8 mouse cellular contexts compared by ENCODE assay signal in genomic region chr6:29388606-29389080, GRCm38 (mm10). TPM values are rescaled to one million over a fixed set of nuclear protein-coding genes. Genes with fewer than 3 reads are reported as not detected.
DNase-seq lines count a peak whose midpoint lies in the region; ATAC-seq and TF ChIP-seq lines count a peak whose summit lies in the region.

No protein-coding gene starts in this region.

- H3K9me3 ChIP-seq in forebrain, embryonic 14.5 days (replicated peaks; ENCODE audit: control insufficient read depth, low read length): no peaks in the 10 kb centered on the region
- H3K9me3 ChIP-seq in heart, embryonic 15.5 days (replicated peaks): no peaks in the 10 kb centered on the region
- H3K9me3 ChIP-seq in kidney, postnatal 0 days (replicated peaks; ENCODE audit: low read length): no peaks in the 10 kb centered on the region
- H3K9me3 ChIP-seq in neural tube, embryonic 11.5 days (ENCODE audit: control insufficient read depth, low read length): no peaks in the 10 kb centered on the region

- DNase-seq in MEL-GATA-1-ER (ENCODE audit: extremely low read depth, low read depth): peak; percentile 87
- peak; percentile 82 for DNase-seq in cerebellum, adult 11 months
- DNase-seq in forebrain, embryonic 14.5 days (ENCODE audit: low spot score): peak; percentile 84
- peak; percentile 90 for DNase-seq in kidney, postnatal 0 days (ENCODE audit: low spot score)
- peak; percentile 85 for DNase-seq in liver, adult 2 months (ENCODE audit: extremely low read depth, low read depth, low spot score)
- peak; percentile 17 for DNase-seq in neural tube, embryonic 11.5 days (ENCODE audit: low spot score)
- DNase-seq in urinary bladder, postnatal 36 days (ENCODE audit: low spot score in 2 of 2): peak; percentile 80 to 92

- no peaks in the 10 kb centered on the region for H3K27me3 ChIP-seq in forebrain, embryonic 14.5 days (replicated peaks; ENCODE audit: control insufficient read depth, insufficient read depth, low read length)
- no peaks in the 10 kb centered on the region; the same call in 1 of the 2 replicates for H3K27me3 ChIP-seq in heart, embryonic 15.5 days
- no peaks in the 10 kb centered on the region for H3K27me3 ChIP-seq in kidney, postnatal 0 days (ENCODE audit: insufficient read depth, low read length)
- H3K27me3 ChIP-seq in liver, adult 2 months (ENCODE audit: control insufficient read depth, insufficient read depth, low read length): no peaks in the 10 kb centered on the region
- H3K27me3 ChIP-seq in neural tube, embryonic 11.5 days (ENCODE audit: control insufficient read depth, insufficient read depth, low read length): no peaks in the 10 kb centered on the region

- no peak overlapping the region for H3K4me3 ChIP-seq in forebrain, embryonic 14.5 days (ENCODE audit: low read depth, low read length)
- peak overlapping the region; percentile 44 for H3K4me3 ChIP-seq in heart, embryonic 15.5 days
- peak overlapping the region; percentile 27; the same call in 1 of the 2 replicates for H3K4me3 ChIP-seq in kidney, postnatal 0 days (replicated peaks; ENCODE audit: low read depth, low read length)
- H3K4me3 ChIP-seq in liver, adult 2 months (ENCODE audit: insufficient read depth, low read depth, low read length): no peak overlapping the region
- H3K4me3 ChIP-seq in neural tube, embryonic 11.5 days (ENCODE audit: low read depth, low read length): peak overlapping the region; percentile 21; the same call in 1 of the 2 replicates

- H3K4me1 ChIP-seq in forebrain, embryonic 14.5 days (ENCODE audit: control insufficient read depth, insufficient read depth, low read length): peaks cover 13% of the 10 kb centered on the region; the same call in 1 of the 2 replicates
- H3K4me1 ChIP-seq in heart, embryonic 15.5 days (replicated peaks): peaks cover 30% of the 10 kb centered on the region
- H3K4me1 ChIP-seq in kidney, postnatal 0 days (replicated peaks; ENCODE audit: insufficient read depth, low read length): 0 out of 2 replicates have a peak, but pooled peaks cover 5% of the 10 kb centered on the region
- H3K4me1 ChIP-seq in liver, adult 2 months (ENCODE audit: control insufficient read depth, insufficient read depth, low read length): peaks cover 3% of the 10 kb centered on the region
- H3K4me1 ChIP-seq in neural tube, embryonic 11.5 days (ENCODE audit: control insufficient read depth, insufficient read depth, low read length): peaks cover 3% of the 10 kb centered on the region; the same call in 1 of the 2 replicates

- no peak for TF ChIP-seq POLR2A in liver, adult 2 months (IDR thresholded peaks at IDR 0.05; ENCODE audit: extremely low read depth, insufficient read depth, low read length)

- H3K9ac ChIP-seq in forebrain, embryonic 14.5 days (ENCODE audit: low read length): no peak overlapping the region
- no peak overlapping the region for H3K9ac ChIP-seq in heart, embryonic 15.5 days
- H3K9ac ChIP-seq in kidney, postnatal 0 days (ENCODE audit: low read depth, low read length): no peak overlapping the region
- no peak overlapping the region for H3K9ac ChIP-seq in liver, adult 2 months (ENCODE audit: low read depth, low read length)
- H3K9ac ChIP-seq in neural tube, embryonic 11.5 days (ENCODE audit: low read length): no peak overlapping the region

- no peak for TF ChIP-seq CTCF in kidney, postnatal 0 days (IDR thresholded peaks at IDR 0.05; ENCODE audit: low read depth)
- TF ChIP-seq CTCF in liver, adult 2 months (IDR thresholded peaks at IDR 0.05; ENCODE audit: low read depth, low read length): no peak

- no peaks in the 10 kb centered on the region for H3K79me2 ChIP-seq in liver, adult 2 months (ENCODE audit: control insufficient read depth, insufficient read depth, low read length)

- peak overlapping the region; percentile 34; the same call in 1 of the 2 replicates for H3K4me2 ChIP-seq in forebrain, embryonic 14.5 days (ENCODE audit: low read length)
- H3K4me2 ChIP-seq in heart, embryonic 15.5 days: peak overlapping the region; percentile 59
- H3K4me2 ChIP-seq in kidney, postnatal 0 days (ENCODE audit: low read length): peak overlapping the region; percentile 38; the same call in 1 of the 2 replicates
- H3K4me2 ChIP-seq in neural tube, embryonic 11.5 days (ENCODE audit: low read depth): peak overlapping the region; percentile 32; the same call in 1 of the 2 replicates

- 17% methylated on average over 11 of the region's 11 CpGs for WGBS in forebrain, embryonic 14.5 days
- WGBS in heart, embryonic 15.5 days: 3% methylated on average over 11 of the region's 11 CpGs
- WGBS in kidney, postnatal 0 days: 7% methylated on average over 11 of the region's 11 CpGs
- 3% methylated on average over 11 of the region's 11 CpGs for WGBS in liver, adult 2 months
- WGBS in neural tube, embryonic 11.5 days: 10% methylated on average over 11 of the region's 11 CpGs

- peak; percentile 88 for ATAC-seq in forebrain, embryonic 14.5 days
- ATAC-seq in heart, embryonic 15.5 days (replicated peaks; ENCODE audit: insufficient number of reproducible peaks, insufficient read depth, low FRiP score, low read depth): peak; percentile 89
- ATAC-seq in kidney, postnatal 0 days (replicated peaks; ENCODE audit: low FRiP score, low read depth): peak; percentile 84
- no peak for ATAC-seq in neural tube, embryonic 11.5 days (ENCODE audit: insufficient read depth, low FRiP score, low TSS enrichment)

- H3K36me3 ChIP-seq in forebrain, embryonic 14.5 days (ENCODE audit: control insufficient read depth, insufficient read depth, low read length): no peaks in the 10 kb centered on the region
- no peaks in the 10 kb centered on the region for H3K36me3 ChIP-seq in heart, embryonic 15.5 days
- H3K36me3 ChIP-seq in kidney, postnatal 0 days (ENCODE audit: insufficient read depth, low read length): no peaks in the 10 kb centered on the region
- H3K36me3 ChIP-seq in liver, adult 2 months (ENCODE audit: control insufficient read depth, insufficient read depth, low read length): no peaks in the 10 kb centered on the region
- H3K36me3 ChIP-seq in neural tube, embryonic 11.5 days (ENCODE audit: control insufficient read depth, insufficient read depth, low read length): no peaks in the 10 kb centered on the region

- H3K27ac ChIP-seq in forebrain, embryonic 14.5 days (ENCODE audit: low read depth, low read length): no peak overlapping the region
- peak overlapping the region; percentile 76 for H3K27ac ChIP-seq in heart, embryonic 15.5 days
- H3K27ac ChIP-seq in kidney, postnatal 0 days: no peak overlapping the region
- H3K27ac ChIP-seq in liver, adult 2 months (replicated peaks; ENCODE audit: insufficient read depth, low read depth, low read length): no peak overlapping the region
- H3K27ac ChIP-seq in neural tube, embryonic 11.5 days (ENCODE audit: low read depth, low read length): no peak overlapping the region

RNA-seq across cellular contexts. Expression of gene Opn1sw, which starts 0.4 kb away (rescaled TPM):
- 0.17 and 0.33 TPM in 2 replicates for polyA plus RNA-seq in forebrain, embryonic 14.5 days (2014; fragmentation: Nextera tagmentation; extraction: Ambion mirVana)
- 0.55 and 0.70 TPM in 2 replicates for polyA plus RNA-seq in heart, embryonic 15.5 days (2015; fragmentation: Nextera tagmentation; extraction: Ambion mirVana)
- polyA plus RNA-seq in kidney, postnatal 0 days (2015; fragmentation: Nextera tagmentation; extraction: Ambion mirVana): 0.26 and 0.47 TPM in 2 replicates
- 0.09 and 0.20 TPM in 2 replicates for total RNA-seq in liver, adult 2 months (2014; rRNA removed)
- polyA plus RNA-seq in liver, adult 2 months (2012; rRNA removed): 0.15 and 1.1 TPM in 2 replicates
- polyA plus RNA-seq in neural tube, embryonic 11.5 days (2014; fragmentation: Nextera tagmentation; extraction: Ambion mirVana): 0.15 and 0.20 TPM in 2 replicates

RNA-seq across cellular contexts. Expression of gene Ccdc136, which starts 7.5 kb away (rescaled TPM):
- polyA plus RNA-seq in forebrain, embryonic 14.5 days (2014; fragmentation: Nextera tagmentation; extraction: Ambion mirVana): 40.2 and 42.2 TPM in 2 replicates
- 19.1 and 22.1 TPM in 2 replicates for polyA plus RNA-seq in heart, embryonic 15.5 days (2015; fragmentation: Nextera tagmentation; extraction: Ambion mirVana)
- 12.1 and 13.8 TPM in 2 replicates for polyA plus RNA-seq in kidney, postnatal 0 days (2015; fragmentation: Nextera tagmentation; extraction: Ambion mirVana)
- under 0.01 and 0.09 TPM in 2 replicates for total RNA-seq in liver, adult 2 months (2014; rRNA removed)
- polyA plus RNA-seq in liver, adult 2 months (2012; rRNA removed): 0.11 and 0.34 TPM in 2 replicates
- polyA plus RNA-seq in neural tube, embryonic 11.5 days (2014; fragmentation: Nextera tagmentation; extraction: Ambion mirVana): 36.8 and 40.1 TPM in 2 replicates

RNA-seq across cellular contexts. Expression of gene Calu, which starts 40.8 kb away (rescaled TPM):
- 196 and 210 TPM in 2 replicates for polyA plus RNA-seq in forebrain, embryonic 14.5 days (2014; fragmentation: Nextera tagmentation; extraction: Ambion mirVana)
- 354 and 404 TPM in 2 replicates for polyA plus RNA-seq in heart, embryonic 15.5 days (2015; fragmentation: Nextera tagmentation; extraction: Ambion mirVana)
- 271 and 306 TPM in 2 replicates for polyA plus RNA-seq in kidney, postnatal 0 days (2015; fragmentation: Nextera tagmentation; extraction: Ambion mirVana)
- total RNA-seq in liver, adult 2 months (2014; rRNA removed): 113 and 125 TPM in 2 replicates
- 21.9 and 27.1 TPM in 2 replicates for polyA plus RNA-seq in liver, adult 2 months (2012; rRNA removed)
- 289 and 291 TPM in 2 replicates for polyA plus RNA-seq in neural tube, embryonic 11.5 days (2014; fragmentation: Nextera tagmentation; extraction: Ambion mirVana)

RNA-seq across cellular contexts. Expression of gene Flnc, which starts 44.4 kb away (rescaled TPM):
- polyA plus RNA-seq in forebrain, embryonic 14.5 days (2014; fragmentation: Nextera tagmentation; extraction: Ambion mirVana): 1.1 and 2.5 TPM in 2 replicates
- 39.1 and 43.9 TPM in 2 replicates for polyA plus RNA-seq in heart, embryonic 15.5 days (2015; fragmentation: Nextera tagmentation; extraction: Ambion mirVana)
- polyA plus RNA-seq in kidney, postnatal 0 days (2015; fragmentation: Nextera tagmentation; extraction: Ambion mirVana): 2.5 and 2.8 TPM in 2 replicates
- 0.07 and 0.28 TPM in 2 replicates for total RNA-seq in liver, adult 2 months (2014; rRNA removed)
- 0.04 and 0.09 TPM in 2 replicates for polyA plus RNA-seq in liver, adult 2 months (2012; rRNA removed)
- polyA plus RNA-seq in neural tube, embryonic 11.5 days (2014; fragmentation: Nextera tagmentation; extraction: Ambion mirVana): 4.6 and 5.8 TPM in 2 replicates

Comparison
In these comparisons a context has a peak if more than half of its experiments do, and no peak if none do; other contexts are left out.
1. DNase-seq: peak in every context shown above with its lines; median percentile 90 in kidney, postnatal 0 days; 87 in MEL-GATA-1-ER; 86 in urinary bladder, postnatal 36 days; 85 in liver, adult 2 months; 84 in forebrain, embryonic 14.5 days; 82 in cerebellum, adult 11 months; 17 in neural tube, embryonic 11.5 days.
2. H3K4me3 ChIP-seq: peak in heart, embryonic 15.5 days (single experiment), kidney, postnatal 0 days (single experiment) and neural tube, embryonic 11.5 days (single experiment); none in forebrain, embryonic 14.5 days (single experiment) and liver, adult 2 months (single experiment).
3. Peak in every context shown above with its lines, with median percentiles within 50 percentile points of each other: H3K4me2 ChIP-seq.